Mouse (Mus musculus) CD4-positive helper T cell, adult 2 months (primary cell): ENCODE measurements around the gene Slc12a9.
A peak's percentile ranks its signal among the peaks of the same experiment; 100 is the strongest.
"Not testable (repeated sequence)": the region's sequence is repeated elsewhere in the genome, so short reads cannot be mapped to it uniquely, and the experiment has no call there.

Experiments used
- DNase-seq: peaks from one replicate; pipeline ENCODE4 v3.0.0-alpha.2; 2012; ENCODE audit warnings: low read depth, missing footprints, low spot score

Gene Slc12a9

DNA sequence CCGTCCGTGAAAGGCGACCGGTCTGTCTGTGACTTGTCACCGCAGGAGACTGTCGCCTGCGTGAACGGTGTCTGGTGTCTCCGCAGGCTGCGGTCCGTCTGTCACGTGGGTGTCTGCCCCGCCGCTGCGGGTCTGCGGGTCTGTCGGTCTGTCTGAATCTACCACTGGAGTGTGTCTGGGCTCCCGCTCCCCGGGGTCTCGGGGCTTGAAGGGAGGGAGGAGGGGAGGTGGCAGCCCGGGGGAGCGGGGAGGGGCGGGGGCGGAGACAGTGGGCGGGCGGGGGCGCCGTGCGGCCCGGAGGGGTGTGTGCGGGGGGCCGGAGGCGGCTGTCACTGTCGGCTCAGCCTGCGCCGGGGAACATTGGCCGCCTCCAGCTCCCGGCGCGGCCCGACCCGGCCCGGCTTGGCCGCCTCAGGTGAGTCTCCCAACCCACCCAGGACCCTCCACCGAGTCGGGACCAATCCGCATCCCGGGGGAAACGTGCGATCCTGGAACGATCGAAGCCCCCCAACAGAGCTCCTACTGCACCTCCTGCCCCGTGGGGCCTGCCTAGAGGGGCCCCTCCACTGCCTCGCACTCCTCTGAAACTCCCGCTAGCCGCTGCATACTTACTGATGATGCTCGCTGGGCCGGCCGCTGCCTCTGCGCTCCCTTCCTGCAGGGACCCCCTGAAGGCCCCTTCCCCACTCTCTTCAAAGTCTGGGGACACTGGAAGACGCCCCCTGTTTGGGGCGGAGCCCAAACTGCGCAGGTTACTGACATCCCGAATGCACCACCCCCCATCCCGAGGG is 45.2 kb downstream of the Slc12a9 start:
- DNase-seq: peak; percentile 54

DNA sequence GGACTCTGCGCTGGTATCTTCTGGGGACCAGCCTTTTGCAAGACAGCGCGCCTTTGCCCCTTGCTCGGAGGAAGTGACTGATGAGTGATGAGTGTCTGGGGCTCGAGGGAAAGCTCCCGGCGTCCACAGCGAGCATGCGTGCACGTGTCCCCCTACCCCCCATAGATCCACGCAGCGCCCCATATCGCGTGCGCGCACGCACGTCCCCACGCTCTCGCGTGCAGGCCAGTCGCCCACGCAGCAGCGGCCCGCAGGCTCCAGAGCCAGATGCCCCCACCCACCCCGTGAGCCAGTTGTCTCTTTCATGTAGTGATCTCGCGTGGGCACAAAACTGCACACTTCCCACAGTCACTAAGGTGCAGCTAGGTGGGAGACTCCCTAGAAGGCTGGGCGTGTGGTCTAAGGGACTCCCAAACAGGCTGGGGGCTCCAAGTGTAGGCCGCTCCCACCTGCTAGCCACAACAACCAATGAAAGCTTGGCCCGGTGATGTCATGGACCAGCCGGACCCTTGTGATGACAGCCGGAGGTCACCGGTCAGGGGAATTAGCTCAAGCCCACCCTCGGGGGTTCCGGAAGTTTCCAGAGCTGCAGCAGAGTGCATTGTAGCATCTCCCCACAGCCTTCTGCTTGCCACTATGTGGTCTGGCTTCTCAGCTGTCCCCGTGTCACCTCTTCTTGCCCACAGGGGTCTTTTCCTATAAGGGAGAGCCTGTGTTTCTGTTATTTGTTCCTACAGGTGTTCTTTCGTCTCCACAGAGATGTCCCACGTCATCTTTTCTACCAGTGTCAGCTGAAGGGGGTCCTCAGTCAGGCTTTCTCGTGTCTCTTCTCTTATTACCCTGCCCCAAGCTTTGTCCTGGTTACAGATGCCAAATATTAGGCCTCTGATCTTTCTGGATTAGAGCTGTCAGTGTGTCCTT is 46.1 kb downstream of the Slc12a9 start, which contains the start of gene Ache:
Gene Ache (plus strand): TSS at position 488 of the 921 bp plus-strand sequence.
- DNase-seq: peak; percentile 58

DNA sequence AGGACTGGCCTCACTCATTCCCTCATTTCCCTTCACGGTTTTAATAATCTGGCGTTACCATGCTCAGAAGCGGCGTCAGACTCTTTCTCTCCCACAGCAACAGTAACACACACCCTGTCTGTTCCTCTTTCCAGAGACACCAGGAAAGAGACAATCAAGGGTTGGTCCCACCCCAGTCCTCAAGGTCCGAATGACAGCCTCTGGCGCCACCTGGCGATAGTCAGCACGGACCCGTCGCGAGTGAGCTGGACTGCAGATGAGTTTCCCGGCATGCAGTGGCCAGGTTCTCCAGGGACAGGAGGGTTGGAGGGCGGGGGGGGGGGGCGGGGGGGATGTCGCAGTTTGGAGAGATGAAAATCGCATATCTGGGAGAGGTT is 46.8 kb downstream of the Slc12a9 start:
- DNase-seq: peak; percentile 71

DNA sequence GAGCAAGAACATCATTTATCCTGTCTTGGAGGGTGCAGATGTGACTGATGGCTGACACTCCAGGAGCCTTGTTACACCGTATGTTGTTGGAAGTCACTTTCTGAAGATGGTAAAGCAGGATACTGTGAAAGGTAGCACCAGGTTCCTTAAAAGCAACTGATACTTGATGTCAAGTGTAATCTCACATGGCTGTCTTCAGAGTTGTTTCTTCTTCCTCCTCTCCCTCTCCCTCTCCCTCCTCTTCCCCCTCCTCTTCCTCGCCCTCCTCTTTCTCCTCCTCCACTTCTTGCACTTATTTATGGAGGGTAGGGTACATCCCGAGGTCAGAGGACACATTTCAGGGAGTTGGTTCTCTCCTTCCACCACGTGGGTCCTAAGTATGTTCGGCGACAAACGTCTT is 47.4 kb downstream of the Slc12a9 start:
- DNase-seq: no peak

DNA sequence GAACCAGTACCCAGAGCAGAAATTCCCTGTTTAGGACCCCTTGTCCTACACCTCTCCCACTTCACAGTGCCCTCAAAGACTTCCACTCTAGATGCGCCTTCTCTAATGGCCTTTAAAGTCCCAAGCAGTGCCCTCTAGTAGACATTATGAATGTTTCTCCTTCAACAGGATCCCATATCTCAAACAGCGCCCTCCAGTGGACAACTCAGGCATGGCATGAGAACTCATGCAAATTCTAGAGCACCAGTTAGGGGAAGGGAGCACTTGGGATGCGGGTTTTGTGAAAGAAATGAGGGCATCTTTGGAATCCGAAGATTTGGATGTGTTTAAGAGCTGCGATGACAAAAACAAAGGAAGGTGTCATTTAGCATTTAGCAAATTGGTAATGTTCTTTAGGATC is 48.4 kb downstream of the Slc12a9 start:
- DNase-seq: peak; percentile 68

DNA sequence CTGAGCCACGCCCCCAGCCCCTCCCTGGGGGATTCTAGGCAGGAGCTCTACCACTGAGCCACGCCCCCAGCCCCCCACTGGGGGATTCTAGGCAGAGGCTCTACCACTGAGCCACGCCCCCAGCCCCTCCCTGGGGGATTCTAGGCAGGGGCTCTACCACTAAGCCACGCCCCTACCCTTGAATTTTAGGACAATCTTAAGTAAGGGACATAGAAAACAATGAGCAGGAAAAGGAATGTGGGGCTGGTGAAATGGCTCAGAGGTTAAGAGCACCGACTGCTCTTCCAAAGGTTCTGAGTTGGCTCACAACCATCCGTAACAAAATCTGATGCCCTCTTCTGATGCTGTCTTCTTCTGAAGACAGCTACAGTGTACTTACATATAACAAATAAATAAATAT is 49.0 kb downstream of the Slc12a9 start:
- DNase-seq: not testable (repeated sequence)

DNA sequence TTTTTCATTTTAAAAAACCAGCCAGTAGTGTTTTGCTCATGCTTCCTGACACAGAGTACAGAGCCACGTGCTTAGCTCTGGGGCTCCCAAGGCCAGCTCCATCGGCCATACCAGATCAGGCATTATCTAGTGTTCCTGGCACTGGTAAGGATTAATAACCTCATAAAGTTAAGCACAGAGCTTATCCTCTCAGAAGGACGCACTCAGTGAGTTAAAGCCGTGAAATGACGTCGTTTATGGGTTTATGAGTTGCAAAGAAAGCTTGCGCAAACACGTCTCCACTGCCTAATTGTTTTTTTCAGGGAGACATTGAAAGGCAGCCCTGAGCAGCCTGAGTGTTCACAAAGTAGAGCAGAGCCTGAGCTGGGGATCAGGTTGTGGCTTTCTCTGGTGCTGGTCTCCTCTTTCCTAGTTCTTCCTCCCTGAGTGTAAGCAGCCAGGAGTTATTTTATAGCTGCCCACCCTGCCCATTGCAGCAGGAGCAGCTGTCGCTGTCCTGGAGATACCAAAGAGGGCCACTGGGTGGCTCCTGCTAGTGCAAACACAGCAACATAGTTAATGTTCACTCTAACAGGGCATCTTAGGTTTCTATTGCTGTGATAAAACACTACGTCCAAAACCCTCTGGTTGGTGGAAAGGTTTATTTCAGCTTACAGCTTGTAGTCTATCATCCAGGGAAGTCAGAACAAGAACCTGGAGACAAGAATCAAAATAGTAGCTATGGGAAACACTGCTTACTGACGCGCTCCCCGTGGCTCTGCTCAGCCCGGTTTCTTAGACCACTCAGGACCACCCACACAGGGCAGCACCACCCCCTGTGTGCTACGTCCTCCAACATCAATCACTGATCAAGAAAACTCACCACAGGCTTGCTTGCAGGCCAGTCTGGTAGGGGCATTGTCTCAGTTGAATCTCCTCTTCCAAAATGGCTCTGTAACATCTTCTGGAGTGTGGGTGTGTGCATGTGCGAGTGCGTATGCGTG is 55.7 kb downstream of the Slc12a9 start:
- DNase-seq: no peak

DNA sequence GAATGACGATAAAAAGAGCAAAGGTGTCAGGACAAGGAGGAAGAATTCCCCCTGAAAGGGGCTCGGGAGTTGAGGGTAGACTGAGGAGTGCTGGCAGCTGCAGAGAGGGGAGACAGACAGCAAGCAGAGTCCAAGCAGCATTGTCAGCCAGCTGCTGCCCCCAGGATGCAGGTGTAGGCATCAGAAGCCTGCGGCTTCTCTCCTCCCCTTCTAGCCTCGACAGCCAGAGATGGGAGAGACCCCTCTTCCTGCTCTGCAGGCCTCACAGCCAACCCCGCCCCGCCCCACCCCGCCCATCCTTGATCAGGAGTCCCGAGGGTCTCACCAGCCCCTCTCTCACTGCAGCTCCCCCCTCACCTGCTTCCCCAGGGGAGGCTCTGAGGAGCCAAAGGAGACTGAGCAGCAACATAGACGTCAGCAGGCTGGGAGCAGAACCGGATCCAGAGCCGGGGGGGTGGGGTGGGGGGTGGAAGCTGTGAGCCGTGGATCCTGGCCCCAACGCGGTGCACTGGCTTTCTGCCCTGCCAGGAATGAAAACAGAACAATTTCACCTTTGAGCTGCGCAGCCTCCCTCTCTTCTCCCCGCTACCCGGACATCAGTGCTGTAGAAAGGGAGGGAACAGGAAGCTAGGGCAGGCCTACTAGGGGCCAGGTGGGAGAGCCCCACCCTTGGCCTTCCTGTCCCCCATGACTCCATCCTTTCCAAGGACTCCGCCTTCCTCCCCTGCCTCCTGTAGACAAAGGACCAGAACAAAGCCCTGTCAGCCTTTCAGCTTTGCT is 65.1 kb downstream of the Slc12a9 start:
- no peak for DNase-seq

DNA sequence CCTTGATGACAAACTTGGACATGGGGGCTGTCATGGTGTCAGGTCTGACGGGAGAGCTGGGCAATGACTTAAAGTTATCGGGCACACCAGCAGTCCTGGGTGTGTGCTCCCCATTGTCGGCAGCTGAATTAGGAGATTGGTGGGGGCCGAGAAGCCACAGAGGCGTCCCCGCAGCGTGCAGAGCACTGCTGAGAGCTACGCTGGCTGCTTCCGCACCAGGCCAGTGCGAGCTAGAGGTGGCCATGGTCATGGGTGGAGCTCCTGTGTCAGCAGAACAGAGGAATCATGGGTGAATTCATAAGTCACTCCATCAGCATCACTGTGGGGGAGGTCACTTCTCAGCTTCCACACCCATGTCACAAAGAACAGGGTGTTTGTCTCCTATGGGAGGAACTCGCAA is 68.6 kb downstream of the Slc12a9 start:
- DNase-seq: no peak
